Mouse (Mus musculus): ENCODE data around the gene Zfp663.

Zfp663 gene

DNA sequence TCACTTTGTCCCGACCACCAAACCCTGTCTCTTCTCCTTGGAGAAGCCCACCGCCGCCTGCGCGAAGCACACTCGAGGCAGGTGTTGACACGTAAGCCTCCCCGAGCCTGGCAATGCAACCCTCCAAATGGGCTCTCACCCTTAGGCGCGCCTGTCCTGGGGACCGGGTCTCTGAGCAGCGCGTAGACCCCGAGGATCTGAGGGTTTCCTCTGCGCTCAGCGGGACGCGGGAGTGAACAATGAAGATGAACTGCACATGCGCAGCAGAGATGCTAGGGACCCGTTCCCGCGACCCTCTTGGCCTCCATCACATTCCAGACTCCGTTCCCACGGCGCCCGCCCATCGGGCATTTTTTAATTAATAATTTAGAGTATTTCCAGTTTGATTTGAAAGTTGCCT, at the start of gene Zfp663:
Gene Zfp663 (minus strand): TSS at position 234 of the 400 bp plus-strand sequence.
- in situ Hi-C loops (cut with MboI; ENCODE audit: unreplicated experiment in 2 of 2) = no loop called here

DNA sequence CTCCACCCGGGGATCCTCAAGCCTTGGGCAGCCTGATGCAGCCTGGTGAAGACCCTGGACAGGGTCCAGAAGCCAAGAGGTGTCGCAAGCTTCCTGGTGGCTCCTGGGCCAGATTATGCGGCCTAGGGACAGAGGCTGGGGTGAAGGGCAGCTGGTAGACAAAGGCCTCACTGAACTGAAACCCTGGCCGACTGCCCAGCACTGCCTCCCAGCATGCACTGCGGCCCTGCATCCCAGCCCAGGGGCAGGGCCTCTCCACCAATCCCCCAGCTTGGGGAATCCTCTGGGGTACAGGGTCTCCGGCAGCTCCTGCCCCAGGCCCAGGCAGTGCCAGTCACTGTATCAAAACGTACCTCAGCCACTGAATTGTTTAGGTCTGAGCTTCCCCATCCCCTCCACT, 48.8 kb upstream of the Zfp663 start:
- in situ Hi-C loops (cut with MboI; ENCODE audit: unreplicated experiment in 2 of 2) = no loop called here

DNA sequence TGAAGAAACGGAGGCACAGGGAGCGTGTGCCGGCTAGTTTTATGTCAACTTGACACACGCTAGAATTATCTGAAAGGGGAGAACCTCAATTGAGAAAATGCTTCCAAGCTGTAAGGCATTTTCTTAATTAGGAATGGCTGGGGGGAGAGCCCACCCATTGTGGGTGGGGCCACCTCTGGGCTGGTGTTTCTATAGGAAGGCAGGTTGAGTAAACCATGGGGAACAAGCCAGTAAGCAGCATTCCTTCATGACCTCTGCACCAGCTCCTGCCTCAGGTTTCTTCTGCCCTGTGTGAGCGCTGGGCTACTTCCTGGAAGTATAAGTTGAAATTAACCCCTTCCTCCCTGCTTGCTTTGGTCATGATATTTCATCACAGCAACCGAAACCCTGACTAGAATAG, 47.3 kb upstream of the Zfp663 start:
- in situ Hi-C loops (cut with MboI; ENCODE audit: unreplicated experiment in 2 of 2) = no loop called here

DNA sequence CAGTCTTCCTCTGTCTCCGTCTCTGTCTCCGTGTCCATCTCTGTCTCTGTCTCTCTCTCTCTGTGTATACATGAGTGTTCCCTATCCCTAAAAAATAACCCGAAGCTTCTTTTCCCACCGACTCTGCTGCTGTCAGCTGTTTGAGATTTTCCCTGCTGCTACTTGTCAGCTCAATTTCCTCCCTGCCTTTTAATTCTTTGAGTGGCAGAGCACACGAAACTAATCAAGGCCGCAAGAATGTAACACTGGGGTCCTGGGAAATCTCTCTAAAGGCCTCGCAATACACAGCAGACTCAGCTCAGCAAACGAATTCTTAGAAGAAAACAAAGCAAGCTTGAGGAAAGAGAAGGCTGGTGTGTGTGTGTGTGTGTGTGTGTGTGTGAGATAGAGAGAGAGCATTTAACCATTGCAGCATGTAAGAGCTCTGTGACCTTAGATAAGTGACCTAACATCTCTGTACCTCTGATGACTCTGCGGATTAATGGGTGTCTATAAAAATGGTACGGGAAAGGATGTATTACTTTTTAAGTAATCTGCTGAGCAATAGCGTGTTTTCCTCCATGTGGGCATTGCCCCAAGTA, 46.7 kb upstream of the Zfp663 start:
- in situ Hi-C loops (cut with MboI; ENCODE audit: unreplicated experiment in 2 of 2) = no loop called here

DNA sequence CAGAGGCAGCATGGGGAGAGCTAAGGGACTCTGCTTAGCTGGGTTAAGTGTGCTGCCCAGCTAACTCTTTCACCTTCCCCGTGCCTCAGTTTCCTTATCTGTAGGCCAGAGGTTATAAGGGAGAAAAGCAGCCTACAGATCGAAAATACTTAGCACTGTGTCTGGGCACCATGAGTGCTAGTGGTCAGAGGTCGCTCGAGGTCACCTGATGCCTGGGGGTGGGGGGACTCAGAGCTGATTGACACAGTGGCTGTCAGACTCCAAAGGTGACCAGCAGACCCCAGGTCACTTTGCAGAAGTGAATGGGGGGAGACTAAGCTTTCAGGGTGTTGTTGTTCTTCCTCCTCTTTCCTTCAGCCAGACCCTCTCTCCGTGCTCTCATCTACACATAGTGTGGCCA, 45.8 kb upstream of the Zfp663 start:
- in situ Hi-C loops (cut with MboI; ENCODE audit: unreplicated experiment in 2 of 2) = no loop called here

DNA sequence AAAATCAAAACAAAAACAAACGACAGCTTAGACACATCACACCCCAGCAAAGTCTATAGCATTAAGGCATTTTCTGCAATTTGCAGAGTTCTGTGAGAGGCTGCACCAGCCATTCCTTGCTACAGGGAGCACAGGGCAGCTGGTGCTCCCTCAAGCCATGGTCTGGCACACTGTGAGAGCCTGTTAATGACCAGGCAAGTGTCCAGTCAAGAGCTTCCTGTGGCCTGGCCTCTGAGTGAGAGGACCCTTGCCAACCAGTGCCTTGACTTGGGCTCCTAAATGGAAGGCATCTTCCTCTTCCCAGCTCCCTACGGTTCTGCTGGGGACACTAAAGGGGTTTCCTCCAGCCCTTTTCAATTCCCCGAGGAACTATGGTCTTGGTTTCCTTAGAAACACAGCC, 45.4 kb upstream of the Zfp663 start:
- in situ Hi-C loops (cut with MboI; ENCODE audit: unreplicated experiment in 2 of 2) = no loop called here

DNA sequence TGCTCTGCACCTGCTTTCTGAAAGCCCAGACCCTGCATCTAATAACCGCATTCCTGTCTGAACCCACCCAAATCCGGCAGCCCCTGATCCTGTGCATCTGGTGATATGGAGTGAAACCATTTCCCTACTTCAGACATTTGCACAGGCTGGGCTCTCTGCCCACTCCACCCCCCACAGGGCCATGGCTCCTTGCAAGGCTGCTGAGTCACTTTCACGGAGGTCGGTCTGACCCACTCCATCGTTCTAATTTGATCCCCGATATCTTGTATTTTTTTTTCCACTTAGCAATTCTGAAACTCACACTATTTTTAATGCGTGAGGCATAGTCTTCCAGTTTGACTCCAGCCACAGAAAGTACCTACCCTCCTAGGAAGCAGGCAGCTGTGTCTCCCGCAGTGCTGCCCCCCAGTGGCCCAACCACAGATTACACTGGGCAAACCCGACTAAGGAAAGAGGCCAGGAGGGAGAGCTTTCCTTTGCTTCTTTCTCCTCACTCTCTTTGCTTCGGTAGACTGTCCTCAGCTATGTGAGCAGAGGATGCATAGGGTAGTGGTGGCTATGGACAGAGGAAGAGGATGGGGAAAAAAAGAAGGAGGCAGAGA, 39.3 kb upstream of the Zfp663 start:
- in situ Hi-C loops (cut with MboI; ENCODE audit: unreplicated experiment in 2 of 2) = loop anchor here in 1 of 2 experiments (5.0 kb wide), 1 partner anchor 330 kb away; no protein-coding TSS in a partner anchor

DNA sequence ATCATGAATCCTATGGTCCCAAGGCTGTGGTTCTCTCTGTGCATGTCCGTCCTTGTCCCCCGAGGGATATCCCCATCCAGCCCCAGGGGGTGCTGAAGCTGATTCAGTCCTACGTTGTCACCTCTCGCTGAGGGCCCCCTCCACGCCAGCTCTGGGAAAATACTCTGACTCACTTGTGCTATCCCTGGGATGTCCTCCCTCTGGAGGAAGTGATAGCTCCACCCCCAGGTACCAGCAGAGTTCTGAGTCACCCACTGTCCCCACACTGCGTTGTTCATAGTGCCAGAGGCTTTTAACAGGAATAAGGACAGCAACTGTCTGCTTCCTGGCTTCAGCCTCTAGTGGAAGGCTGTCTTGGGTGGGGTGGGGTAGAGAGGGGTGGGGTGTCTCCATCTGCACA, 36.8 kb upstream of the Zfp663 start:
- in situ Hi-C loops (cut with MboI; ENCODE audit: unreplicated experiment in 2 of 2) = loop anchor here in 1 of 2 experiments (5.0 kb wide), 1 partner anchor 328 kb away; no protein-coding TSS in a partner anchor

DNA sequence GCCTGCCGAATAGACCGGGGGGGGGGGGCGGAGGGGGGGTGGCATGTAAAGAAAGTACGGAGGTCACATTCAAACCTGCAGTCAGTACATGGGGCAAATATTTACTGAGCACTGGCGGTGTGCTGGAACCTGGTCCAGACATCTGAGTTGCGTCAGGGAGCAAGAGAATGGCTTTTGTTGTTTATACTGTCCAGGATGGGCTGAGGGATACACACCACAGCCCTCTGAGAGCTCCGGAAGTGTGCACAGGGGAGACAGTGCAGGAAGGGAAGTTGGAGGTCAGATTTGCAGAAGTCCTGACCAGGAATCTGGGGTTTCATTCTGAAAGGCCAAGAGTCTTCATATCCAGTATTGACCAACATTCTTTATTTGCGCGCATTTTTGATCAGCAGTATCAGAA, 36.4 kb upstream of the Zfp663 start:
- in situ Hi-C loops (cut with MboI; ENCODE audit: unreplicated experiment in 2 of 2) = loop anchor here in 1 of 2 experiments (5.0 kb wide), 1 partner anchor 328 kb away; no protein-coding TSS in a partner anchor

DNA sequence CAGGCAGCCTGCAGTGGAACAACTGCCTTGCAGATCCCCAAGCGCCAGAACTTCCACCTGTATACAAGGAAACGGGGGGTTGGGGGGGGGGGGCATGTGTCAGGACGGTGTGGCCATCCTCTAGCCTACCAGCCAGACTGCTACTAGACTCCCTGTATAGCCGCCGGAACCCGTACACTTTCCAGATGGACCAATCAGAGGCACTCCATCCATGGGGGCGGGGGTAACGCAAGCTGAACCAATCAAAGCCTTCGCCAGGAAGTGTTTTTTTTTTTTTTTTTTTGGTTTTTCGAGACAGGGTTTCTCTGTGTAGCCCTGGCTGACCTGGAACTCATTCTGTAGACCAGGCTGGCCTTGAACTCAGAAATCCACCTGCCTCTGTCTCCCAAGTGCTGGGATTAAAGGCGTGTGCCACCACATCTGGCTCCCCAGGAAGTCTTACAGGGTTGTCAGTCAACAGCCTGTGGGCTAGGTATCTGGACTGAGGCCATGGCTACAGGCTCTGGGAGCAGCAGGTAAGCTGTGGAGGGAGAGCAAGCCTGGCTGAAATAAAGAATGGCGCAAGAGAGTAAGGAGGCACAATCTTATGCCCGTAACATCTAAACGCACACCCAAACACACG, 29.7 kb upstream of the Zfp663 start:
- in situ Hi-C loops (cut with MboI; ENCODE audit: unreplicated experiment in 2 of 2) = no loop called here

DNA sequence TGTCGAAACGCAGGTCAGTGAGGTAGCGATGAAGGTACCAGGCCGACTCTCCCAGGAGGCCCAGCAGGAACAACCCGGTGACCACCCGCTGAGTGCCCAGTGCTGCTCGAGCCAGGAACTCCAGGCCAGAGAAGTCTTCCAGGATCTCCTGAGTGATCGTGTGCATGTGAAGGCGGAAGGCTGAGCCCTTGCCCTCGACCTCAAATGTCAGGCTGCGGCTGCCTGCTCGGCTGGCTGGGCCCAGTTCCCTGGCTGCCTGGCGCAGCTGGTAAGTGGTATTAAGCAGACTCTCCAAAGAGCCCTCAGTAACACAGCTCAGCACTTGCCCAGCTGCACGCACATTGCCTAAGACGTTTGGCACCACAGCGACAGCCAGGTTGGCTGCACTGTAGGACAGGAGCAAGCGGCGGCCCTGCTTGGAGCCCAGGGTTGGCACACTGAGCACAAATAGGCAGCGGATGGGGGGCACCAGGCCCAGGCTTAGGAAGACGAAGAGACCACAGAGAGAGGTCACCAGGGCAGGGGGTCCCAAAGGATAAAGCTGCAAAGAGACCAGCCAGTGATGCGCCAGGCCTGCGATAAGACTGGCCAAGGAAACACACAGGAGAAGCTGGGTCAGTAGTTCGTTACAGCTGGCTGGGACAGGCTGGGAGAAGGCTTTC, 29.1 kb upstream of the Zfp663 start:
- in situ Hi-C loops (cut with MboI; ENCODE audit: unreplicated experiment in 2 of 2) = no loop called here

DNA sequence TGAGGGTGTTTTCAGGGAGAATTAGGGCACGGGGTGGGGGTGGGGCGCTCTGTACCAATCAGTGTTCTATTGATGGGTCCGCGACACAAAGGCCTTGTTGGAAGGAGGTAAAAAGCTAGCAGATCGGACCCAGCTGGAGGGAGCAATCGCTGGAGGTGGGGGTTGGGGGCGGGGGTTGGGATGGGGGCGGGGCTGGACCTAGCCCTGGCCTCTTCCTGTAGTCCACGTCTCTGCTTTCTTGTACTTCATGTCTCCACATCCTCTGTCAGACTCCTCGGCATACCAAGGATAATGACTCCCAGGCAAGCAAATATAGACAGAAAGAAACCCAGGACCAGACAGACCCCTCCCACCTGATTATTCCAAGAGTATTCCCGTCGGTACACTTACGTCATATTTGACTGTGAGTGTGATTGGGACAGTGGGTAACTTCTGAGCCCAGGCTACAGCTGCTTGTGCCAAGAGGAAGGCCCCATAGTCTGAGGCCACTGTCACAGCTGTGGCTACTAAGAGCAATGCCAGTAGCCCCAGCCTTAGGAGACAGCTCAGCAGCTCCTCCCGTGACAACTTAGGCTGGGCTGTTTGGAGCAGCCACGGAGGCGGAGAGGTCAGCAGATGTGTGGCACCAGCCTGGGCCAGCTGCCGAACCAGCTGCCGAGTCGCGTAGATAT, 28.4 kb upstream of the Zfp663 start:
- in situ Hi-C loops (cut with MboI; ENCODE audit: unreplicated experiment in 2 of 2) = no loop called here

DNA sequence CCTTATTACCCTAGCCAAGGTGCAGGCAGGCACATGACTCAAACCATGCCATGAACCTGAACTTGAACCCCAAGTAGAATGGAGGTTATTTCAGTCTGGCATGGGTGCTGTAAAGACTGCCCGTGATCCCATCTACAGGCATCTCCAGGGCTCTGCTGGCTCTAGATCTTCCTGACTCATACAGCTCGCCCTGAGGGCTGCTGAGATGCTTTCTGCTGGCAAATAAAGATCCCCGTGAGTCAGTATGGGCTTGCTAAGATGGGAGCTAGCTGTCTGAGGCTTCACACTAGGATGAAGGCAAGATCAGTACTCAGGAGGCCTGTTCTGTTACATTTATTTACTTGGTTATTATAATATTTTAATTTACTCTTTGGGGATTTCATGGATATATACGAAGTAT, 23.6 kb upstream of the Zfp663 start:
- in situ Hi-C loops (cut with MboI; ENCODE audit: unreplicated experiment in 2 of 2) = no loop called here

DNA sequence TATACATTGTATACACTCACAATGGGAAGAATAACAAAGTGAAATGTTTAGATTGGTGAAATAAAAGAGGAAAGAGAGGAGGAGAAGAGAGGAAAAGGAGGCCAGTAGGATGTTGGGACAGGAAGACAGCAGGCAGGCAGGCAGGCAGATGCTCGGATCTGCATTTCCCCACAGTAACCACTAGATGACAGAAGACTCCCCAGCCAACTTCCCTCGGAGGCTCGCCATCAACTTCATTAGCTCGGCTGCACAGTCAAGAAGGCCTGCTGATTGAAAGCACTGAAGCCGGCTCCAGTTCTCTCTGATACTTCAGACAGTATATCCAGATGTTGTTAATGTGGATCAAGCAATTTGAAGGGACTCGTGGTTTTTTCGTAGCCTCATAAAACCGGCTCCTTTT, 23.0 kb upstream of the Zfp663 start:
- in situ Hi-C loops (cut with MboI; ENCODE audit: unreplicated experiment in 2 of 2) = no loop called here

DNA sequence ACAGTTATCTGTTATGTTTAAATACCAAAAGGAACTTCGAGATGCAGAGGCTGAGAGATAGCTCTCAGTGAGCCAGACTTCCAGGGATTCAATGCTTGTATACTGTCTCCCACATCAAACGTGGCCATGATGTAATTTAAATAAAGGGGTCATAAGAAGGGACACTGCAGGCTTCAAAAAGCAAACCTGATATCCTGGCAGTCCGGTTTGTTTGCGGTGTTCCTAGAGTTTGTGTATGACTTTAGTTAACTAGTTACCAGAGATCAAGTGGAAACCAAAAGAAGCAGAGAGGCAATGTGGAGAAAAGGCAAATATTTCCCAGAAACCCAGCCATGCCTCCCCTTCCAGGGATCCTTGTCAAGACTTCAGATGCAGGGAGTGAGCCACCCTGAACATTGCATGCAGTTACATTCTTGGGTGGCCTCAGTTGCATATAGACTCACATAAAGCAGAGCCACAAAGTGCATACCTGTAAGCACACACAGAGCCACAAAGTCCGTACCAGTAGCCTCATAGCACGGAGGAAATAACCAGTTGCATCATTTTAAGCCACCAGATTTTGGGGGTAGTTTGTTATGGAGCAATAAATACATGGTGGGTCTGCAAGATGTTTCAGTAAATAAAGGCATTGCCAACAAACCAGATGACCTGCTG, 20.9 kb upstream of the Zfp663 start:
- in situ Hi-C loops (cut with MboI; ENCODE audit: unreplicated experiment in 2 of 2) = no loop called here

DNA sequence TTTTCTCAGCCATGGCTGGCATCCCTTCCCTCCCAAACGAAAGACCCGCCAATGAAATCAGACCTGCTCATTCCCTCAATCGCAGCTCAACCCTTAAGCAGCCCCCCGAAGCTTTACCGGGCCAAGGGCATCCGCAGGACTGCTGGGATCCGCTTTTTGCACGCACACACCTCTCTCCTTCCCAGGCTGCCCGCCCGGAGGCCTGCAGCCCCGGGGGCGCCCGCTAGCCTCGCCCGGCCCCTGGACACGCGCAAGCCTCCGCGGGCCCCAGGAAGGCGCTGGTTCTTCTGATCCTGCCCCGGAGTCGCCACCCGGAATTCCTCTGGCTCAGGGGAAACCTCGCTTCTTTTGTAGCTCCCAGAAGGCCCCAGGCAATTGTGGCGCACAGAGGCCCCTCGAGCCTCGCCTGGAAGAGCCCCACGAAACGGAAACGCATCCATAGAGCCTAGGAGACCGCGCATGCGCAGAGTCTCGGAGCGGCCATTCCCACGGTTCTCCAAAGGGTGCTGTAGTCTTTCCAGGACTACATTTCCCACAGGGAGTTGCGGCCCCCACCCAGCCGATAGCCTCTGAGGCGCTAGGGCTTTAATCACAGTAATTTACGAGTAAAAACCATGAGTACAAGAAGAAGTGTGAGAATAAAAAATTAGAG, 19.4 kb upstream of the Zfp663 start, which contains the start of gene Zfp334:
Gene Zfp334 (minus strand): TSS at position 416 of the 652 bp plus-strand sequence.
- in situ Hi-C loops (cut with MboI; ENCODE audit: unreplicated experiment in 2 of 2) = no loop called here

DNA sequence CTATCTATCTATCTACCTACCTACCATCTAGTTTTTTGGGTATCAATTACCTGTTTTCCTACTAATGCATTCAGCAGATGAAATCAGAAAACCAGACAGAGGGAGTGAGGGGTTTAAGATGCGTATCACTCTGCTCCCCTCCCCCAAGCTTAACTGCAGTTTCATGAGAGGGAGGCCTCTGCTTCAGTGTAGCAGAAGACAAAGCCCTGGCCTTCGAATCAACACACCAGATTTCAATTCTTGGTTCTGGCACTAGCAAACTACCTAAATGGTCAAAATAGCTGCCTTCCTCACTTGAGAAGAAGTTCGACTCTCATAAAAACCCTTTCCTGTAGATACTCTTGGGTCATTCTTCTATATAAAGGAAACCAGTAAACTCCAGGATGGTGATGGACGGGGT, 18.8 kb upstream of the Zfp663 start:
- in situ Hi-C loops (cut with MboI; ENCODE audit: unreplicated experiment in 2 of 2) = no loop called here

DNA sequence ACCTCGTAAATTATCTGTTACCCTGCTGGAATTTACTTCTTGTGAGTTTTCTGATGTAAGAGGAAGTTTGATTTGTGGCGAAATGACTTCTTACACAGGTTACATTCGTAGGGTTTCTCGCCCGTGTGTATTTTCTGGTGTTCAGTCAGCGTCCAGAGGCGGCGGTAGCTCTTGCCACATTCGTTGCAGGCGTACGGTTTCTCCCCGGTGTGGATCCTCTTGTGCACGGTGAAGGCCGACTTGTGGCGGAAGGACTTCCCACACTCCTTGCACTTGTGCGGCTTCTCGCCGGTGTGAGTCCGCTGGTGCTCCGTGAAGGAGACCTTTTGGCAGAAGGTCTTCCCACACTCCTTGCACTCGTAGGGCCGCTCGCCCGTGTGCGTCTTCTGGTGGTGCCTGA, 11.5 kb upstream of the Zfp663 start:
- in situ Hi-C loops (cut with MboI; ENCODE audit: unreplicated experiment in 2 of 2) = no loop called here

DNA sequence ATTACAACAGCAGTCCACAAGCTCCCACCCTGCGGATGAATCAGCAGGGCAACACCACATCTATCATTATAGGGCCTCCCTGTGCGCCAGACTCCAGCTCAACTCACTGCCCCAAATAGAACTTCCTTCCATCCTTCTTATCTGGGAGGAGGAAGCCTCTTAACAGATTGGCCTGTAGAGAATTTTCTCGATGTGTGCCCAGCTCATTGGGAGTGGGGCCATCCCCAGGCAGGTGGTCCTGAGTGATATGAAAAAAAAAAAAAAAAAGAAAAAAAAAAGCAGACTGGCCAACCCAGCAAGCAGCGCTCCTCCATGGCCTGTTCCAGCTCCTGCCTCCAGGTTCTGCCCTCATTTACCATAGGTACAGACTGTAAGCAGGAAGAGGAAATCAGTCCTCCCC, 7.5 kb upstream of the Zfp663 start:
- in situ Hi-C loops (cut with MboI; ENCODE audit: unreplicated experiment in 2 of 2) = no loop called here

DNA sequence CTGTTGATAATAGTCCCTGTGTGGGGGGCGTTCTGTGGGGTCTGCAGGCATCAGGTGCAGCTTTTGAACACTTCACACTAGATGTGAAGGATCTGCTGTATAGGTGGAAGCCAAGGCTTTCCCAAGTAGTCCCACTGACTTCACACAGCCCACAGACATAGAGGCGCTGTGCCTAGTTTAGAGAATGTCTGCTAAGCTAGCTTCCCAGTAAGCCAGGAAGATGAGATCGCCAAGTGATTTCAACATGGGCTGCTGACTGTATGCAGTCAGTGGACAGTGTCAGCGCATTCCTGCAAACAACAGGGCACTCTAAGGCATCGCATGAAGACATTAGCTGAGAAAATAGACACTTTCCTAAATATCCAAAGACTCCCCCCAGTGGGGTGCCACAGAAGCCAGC, 6.9 kb upstream of the Zfp663 start:
- in situ Hi-C loops (cut with MboI; ENCODE audit: unreplicated experiment in 2 of 2) = no loop called here
